Mouse (Mus musculus) right cerebral cortex, postnatal 14 days (tissue): Measurements from ENCODE around the gene Rho.

Experiments used
- DNase-seq: peaks from one replicate; pipeline ENCODE4 v3.0.0; 2022

Gene Rho

GRCm38 (mm10) chr6:115931639-115932038 is at the start of gene Rho:
Gene Rho, plus strand, starts transcription at chr6:115931748.
- DNase-seq = no peak

GRCm38 (mm10) chr6:115884018-115884417 is 47.5 kb upstream of the Rho start:
- DNase-seq = no peak

- no peak for DNase-seq
Measured at GRCm38 (mm10) chr6:115886894-115887293, 44.7 kb upstream of the Rho start.

GRCm38 (mm10) chr6:115888296-115888695 is 43.3 kb upstream of the Rho start:
- peak; percentile 46 for DNase-seq

GRCm38 (mm10) chr6:115890601-115891000 is 40.9 kb upstream of the Rho start:
- DNase-seq = no peak

- peak; percentile 53 for DNase-seq
Measured at GRCm38 (mm10) chr6:115891061-115891460, 40.5 kb upstream of the Rho start.

- peak; percentile 94 for DNase-seq
Measured at GRCm38 (mm10) chr6:115891497-115892061, 40.0 kb upstream of the Rho start.

GRCm38 (mm10) chr6:115892363-115892762 is 39.2 kb upstream of the Rho start:
- no peak for DNase-seq

- no peak for DNase-seq
Measured at GRCm38 (mm10) chr6:115896346-115896745, 35.2 kb upstream of the Rho start.

- DNase-seq = no peak
Measured at GRCm38 (mm10) chr6:115897117-115897516, 34.4 kb upstream of the Rho start.

- no peak for DNase-seq
Measured at GRCm38 (mm10) chr6:115897926-115898520, 33.5 kb upstream of the Rho start.

- DNase-seq = peak; percentile 83
Measured at GRCm38 (mm10) chr6:115901062-115901461, 30.5 kb upstream of the Rho start.

- DNase-seq = no peak
Measured at GRCm38 (mm10) chr6:115901489-115901931, 30.0 kb upstream of the Rho start.

- DNase-seq = no peak
Measured at GRCm38 (mm10) chr6:115902545-115902944, 29.0 kb upstream of the Rho start.

- DNase-seq = no peak
Measured at GRCm38 (mm10) chr6:115905568-115905967, 26.0 kb upstream of the Rho start.

GRCm38 (mm10) chr6:115906455-115906854 is 25.1 kb upstream of the Rho start:
- DNase-seq = no peak

GRCm38 (mm10) chr6:115906871-115907270 is 24.7 kb upstream of the Rho start:
- DNase-seq = no peak

- DNase-seq = no peak
Measured at GRCm38 (mm10) chr6:115908421-115908982, 23.0 kb upstream of the Rho start.

GRCm38 (mm10) chr6:115909052-115909451 is 22.5 kb upstream of the Rho start:
- no peak for DNase-seq

GRCm38 (mm10) chr6:115909940-115910339 is 21.6 kb upstream of the Rho start:
- DNase-seq = no peak

- no peak for DNase-seq
Measured at GRCm38 (mm10) chr6:115911763-115912162, 19.8 kb upstream of the Rho start.

- no peak for DNase-seq
Measured at GRCm38 (mm10) chr6:115913482-115913881, 18.1 kb upstream of the Rho start.

- no peak for DNase-seq
Measured at GRCm38 (mm10) chr6:115914511-115915202, 16.9 kb upstream of the Rho start.
